Mouse (Mus musculus) spleen, adult 2 months (tissue): ENCODE measurements around the gene Faim2.

Experiments used
- CTCF ChIP-seq: fragments of 200-500 bp; IDR thresholded peaks from 2 replicates; pipeline ENCODE4 v1.5.1; 2011; ENCODE audit warnings: mild to moderate bottlenecking, inconsistent platforms; ENCODE audit not compliant: insufficient read depth, insufficient read length, insufficient replicate concordance; ENCODE audit errors: extremely low read depth
- POLR2A ChIP-seq: fragments of 200-500 bp; IDR thresholded peaks from 2 replicates; pipeline ENCODE4 v1.6.1; 2011; ENCODE audit warnings: low read depth, low read length, inconsistent platforms

DNA sequence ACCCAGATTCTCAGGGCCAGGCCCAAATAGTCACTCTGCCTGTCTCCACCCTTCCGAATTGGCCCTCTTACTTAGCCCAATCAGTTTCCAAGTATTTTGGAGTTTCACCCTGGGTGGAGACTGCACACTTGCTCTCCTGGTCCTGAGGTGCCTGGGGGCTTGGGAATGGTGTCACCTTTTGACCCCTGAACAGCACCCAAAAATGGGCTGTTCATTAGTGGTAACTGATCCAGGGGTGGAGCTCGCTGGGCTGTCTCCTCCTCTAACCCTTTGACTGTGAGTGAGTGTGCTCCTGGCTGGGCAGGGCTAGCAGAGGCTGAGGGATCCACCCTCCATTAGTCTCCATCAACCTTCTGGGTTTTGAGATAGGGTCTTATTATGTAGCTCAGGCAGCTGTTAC lies 21.9 kb upstream of the Faim2 start:
- no peak for TF ChIP-seq CTCF
- no peak for TF ChIP-seq POLR2A
